Mouse (Mus musculus) thymus, postnatal 10 days (tissue): ENCODE data around the gene Golt1a.
"Not testable (repeated sequence)": the region's sequence is repeated elsewhere in the genome, so short reads cannot be mapped to it uniquely, and the experiment has no call there.

Source experiments
- DNase-seq, 2 experiments: peaks; one replicate each; pipeline ENCODE4 v3.0.0; 2021; ENCODE audit warnings: low spot score in 2 of 2

Gene Golt1a

DNA sequence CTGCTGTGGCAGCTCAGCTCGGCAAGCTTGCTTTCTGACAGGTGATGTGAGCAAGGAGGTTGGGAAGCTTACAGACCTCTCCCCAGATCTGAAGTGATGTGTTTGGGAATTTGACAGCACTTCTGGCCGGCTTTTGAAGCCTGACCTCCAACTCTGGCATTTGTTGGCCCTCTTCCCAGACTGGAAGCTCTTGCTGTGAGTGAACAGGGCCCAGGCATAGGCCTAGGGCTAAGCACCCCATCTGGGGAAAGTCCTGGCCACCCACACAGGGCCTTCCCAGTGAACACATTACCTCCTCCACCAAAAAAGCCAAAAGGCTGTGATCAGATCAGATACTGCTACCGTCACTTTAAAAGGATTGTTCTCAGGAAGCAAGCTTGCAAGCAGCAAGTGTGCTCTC, 7.1 kb upstream of the Golt1a start:
- DNase-seq = no peak

DNA sequence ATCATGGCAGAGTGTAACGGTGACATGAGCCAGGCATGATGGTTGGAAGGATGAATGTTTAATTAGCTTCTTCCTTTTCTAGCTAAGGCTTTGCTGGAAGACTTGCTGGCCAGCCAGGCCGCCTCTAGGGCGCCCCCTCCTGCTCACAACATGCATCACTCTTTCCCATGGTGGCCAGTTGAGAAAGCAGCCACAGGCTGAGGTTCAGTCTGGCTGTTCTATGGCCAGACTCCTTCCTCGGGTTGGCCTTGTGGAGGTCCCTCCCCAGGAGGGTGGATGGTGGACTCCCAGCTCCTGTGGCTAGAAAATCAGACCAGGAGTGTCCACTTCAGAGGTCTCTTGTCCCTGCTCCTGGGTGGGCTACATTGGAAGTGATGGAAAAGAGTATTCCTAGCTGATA, 2.8 kb upstream of the Golt1a start:
- peak; percentile 41 to 77 for DNase-seq

DNA sequence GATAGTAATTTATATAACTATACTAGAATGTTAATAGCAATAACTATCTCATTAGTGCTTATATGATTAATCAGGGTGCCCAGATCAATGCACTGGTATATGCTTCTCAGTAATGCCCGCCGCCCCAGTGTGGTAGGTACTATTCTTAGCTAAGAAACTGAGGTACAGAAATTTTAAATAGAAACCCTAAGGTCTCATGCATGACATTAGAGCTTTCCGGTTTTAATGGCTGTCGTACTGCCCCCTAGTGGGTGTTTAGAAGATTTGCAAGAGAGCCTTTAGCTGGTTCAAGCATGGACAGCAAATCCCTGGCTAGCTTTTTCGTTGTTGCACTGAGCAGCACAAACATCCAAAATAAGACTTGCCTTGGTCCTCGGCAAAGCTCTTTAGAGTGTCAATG, 2.3 kb upstream of the Golt1a start:
- peak in 1 of 2 experiments; percentile 58 for DNase-seq

- DNase-seq = no peak
Observed at GRCm38 (mm10) chr1:133311240-133311639, 1.6 kb downstream of the Golt1a start.

GRCm38 (mm10) chr1:133311946-133312345, 2.3 kb downstream of the Golt1a start:
- DNase-seq = no peak

- peak; percentile 16 to 64 for DNase-seq
Observed at GRCm38 (mm10) chr1:133314364-133314763, 4.8 kb downstream of the Golt1a start.

GRCm38 (mm10) chr1:133315775-133316174, 6.2 kb downstream of the Golt1a start:
- no peak for DNase-seq

GRCm38 (mm10) chr1:133316577-133316976, 7.0 kb downstream of the Golt1a start:
- DNase-seq = no peak

DNA sequence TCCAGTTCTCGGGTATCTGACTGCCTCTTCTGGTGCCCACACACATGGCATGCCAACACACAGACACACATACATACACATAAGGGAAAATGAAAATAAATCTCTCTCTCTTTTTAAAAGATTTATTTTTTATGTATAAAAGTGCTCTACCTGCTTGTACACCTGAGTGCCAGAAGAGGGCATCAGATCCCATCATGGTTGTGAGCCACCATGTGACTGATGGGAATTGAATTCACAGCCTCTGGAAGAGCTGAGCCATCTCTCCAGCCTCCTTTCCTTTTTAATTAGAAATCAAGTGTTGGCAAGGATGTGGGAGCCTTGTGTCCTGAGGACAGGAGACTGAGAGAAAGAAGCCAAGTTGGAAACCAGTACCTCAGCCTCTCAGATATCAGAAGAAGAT, 7.5 kb downstream of the Golt1a start:
- DNase-seq = no peak

DNA sequence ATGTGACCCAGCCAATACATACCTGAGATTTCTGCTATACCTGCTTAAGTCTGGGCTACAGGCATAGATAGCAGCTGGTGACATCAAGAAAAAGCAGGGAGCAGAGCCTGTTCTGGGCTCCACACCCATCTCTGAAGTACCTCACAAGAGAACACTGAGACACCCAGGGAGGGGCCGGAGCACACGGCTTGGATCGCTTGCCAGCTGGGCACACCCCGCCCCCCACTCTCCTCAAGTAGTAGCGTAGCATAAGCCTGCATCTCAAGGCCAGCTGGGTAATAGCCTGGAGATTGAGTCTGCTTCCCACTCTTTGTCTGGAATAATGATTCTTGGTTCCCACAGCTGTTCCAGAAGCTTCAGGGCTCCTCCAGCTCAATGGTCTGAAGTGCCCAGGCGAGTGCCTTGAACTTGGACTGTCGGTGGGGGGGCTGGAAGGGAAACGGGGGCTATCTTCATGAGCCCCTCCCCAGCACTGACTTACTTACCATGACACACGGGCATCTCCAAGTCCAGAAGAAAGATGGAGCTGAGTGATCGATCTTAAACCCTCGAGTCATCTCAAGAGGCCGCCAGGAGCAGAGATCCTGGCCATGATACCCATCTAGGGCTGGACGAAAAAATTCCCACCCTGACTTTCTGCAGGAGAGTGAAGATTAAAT, 11.8 kb downstream of the Golt1a start, which contains the start of gene Kiss1:
Kiss1 (plus strand) TSS at position 609 of the 659 bp plus-strand sequence.
- no peak for DNase-seq

GRCm38 (mm10) chr1:133323333-133323732, 13.7 kb downstream of the Golt1a start:
- no peak for DNase-seq

DNA sequence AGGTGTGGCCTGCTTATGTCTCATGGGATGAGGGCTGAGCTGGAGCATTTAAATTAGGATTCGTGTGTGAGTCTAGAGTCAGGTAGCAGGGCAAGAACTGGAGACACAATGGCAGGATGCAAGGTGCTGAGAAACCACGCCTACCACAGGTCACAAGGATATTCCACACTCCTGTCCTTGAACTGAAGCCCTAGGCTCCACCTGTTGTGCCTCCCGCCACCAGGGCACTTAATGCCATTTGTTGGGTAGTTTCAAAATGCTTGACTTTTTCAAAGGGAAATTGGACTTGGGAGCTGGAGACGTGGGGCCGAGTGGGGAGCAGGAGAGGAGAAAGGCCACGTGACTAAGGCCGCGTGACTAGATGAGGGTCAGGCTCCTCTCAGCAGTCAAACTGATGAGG, 16.4 kb downstream of the Golt1a start:
- no peak for DNase-seq

DNA sequence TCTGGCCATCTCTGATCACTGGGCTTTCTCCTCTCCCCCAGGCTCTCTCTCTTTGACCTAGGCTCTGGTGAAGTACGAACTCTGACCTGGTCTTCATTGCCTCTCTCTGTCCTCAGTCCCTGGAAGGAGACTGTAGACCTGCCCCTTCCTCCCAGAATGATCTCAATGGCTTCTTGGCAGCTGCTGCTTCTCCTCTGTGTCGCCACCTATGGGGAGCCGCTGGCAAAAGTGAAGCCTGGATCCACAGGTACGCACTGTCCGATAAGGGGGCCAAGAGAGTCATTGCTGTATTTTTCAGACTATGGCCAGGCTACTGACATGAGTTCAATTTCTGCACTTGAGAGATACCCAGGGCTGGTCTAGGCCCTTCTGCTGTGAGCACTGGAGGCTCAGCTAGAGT, 17.5 kb downstream of the Golt1a start:
- no peak for DNase-seq

GRCm38 (mm10) chr1:133328299-133328795, 18.7 kb downstream of the Golt1a start:
- no peak for DNase-seq

DNA sequence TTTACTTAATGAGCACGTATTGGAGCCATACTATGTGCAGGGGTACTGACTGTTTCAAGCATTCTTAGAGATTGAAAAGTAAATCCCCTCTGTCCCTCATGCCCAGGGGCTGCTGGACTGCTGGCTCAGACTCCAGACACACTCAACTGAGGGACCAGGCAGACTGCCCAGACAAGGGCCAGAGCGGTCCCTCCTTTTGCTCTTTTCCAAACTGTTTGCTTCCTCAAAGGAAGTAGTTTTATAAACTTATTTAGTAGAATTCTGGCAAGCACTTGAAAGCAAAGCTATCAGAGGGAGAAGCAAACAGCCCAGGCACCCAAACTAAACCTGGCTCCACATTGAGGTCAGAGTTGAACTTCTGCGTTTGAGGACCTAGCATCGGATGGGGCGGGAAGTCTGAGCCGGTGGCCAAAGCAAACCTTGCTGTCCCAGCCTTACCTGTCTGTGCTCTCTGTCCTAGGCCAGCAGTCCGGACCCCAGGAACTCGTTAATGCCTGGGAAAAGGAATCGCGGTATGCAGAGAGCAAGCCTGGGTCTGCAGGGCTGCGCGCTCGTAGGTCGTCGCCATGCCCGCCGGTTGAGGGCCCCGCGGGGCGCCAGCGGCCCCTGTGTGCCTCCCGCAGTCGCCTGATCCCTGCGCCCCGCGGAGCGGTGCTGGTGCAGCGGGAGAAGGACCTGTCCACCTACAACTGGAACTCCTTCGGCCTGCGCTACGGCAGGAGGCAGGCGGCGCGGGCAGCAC, 19.5 kb downstream of the Golt1a start:
- DNase-seq = peak in 1 of 2 experiments; percentile 17

- no peak for DNase-seq
Observed at GRCm38 (mm10) chr1:133329638-133329964, 20.0 kb downstream of the Golt1a start.

GRCm38 (mm10) chr1:133331142-133331541, 21.5 kb downstream of the Golt1a start:
- DNase-seq = no peak

- no peak for DNase-seq
Observed at GRCm38 (mm10) chr1:133332656-133333430, 23.2 kb downstream of the Golt1a start.

GRCm38 (mm10) chr1:133333937-133334336, 24.3 kb downstream of the Golt1a start:
- DNase-seq = no peak

- not testable (repeated sequence) for DNase-seq
Observed at GRCm38 (mm10) chr1:133340403-133340802, 30.8 kb downstream of the Golt1a start.

DNA sequence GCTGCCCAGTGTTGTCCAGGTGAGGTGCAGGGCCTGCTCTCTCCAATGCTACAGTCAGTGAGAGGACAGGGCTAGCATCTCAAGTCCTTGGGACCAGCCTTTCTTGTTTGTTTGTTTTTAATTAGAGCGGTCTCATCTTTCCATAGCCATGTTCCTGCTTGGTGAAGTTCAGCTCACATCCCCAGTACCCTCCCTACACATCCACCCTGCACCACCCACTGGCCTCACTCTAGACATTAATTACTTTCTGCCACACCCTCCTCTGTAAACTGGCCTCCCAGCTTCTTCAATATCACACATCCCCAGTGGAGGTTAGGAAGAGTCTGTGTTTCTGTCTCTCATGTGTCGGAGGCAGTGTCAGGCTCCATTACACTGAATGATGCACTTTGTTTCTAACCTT, 34.8 kb downstream of the Golt1a start:
- DNase-seq = no peak

GRCm38 (mm10) chr1:133346531-133346930, 36.9 kb downstream of the Golt1a start:
- DNase-seq = no peak
